Mouse (Mus musculus) spleen, adult 2 months (tissue): ENCODE results near the gene Rpusd1. TPM values are rescaled to one million over a fixed set of nuclear protein-coding genes. Genes with fewer than 3 reads are reported as not detected.

Experiments used
- DNase-seq, 2 experiments: peaks; one replicate each; pipeline versions ENCODE4 v3.0.0 to v3.0.0-alpha.2; 2012 to 2021; ENCODE audit warnings: low spot score in 2 of 2, low read depth in 1 of 2
- H3K27ac ChIP-seq: fragments of 200-500 bp; 2 replicates; pipeline ENCODE4 v1.5.1; 2012; ENCODE audit warnings: low read length, inconsistent platforms; ENCODE audit not compliant: insufficient read depth
- H3K27me3 ChIP-seq: fragments of 200-500 bp; 2 replicates; pipeline ENCODE4 v1.6.1; 2012; ENCODE audit warnings: mild to moderate bottlenecking, moderate library complexity, low read length, inconsistent platforms; ENCODE audit not compliant: control insufficient read depth, insufficient read depth
- H3K36me3 ChIP-seq: fragments of 200-500 bp; 2 replicates; pipeline ENCODE4 v1.6.1; 2012; ENCODE audit warnings: mild to moderate bottlenecking, low read length, inconsistent platforms; ENCODE audit not compliant: control insufficient read depth, insufficient read depth
- H3K4me1 ChIP-seq: fragments of 200-500 bp; 2 replicates; pipeline ENCODE4 v1.6.1; 2011; ENCODE audit warnings: inconsistent platforms; ENCODE audit not compliant: control insufficient read depth, insufficient read depth, insufficient read length
- H3K4me3 ChIP-seq: fragments of 200-500 bp; 2 replicates; pipeline ENCODE4 v1.5.1; 2011; ENCODE audit warnings: mild to moderate bottlenecking, inconsistent platforms; ENCODE audit not compliant: insufficient read depth, insufficient read length; ENCODE audit errors: extremely low read depth
- CTCF ChIP-seq: fragments of 200-500 bp; IDR thresholded peaks from 2 replicates; pipeline ENCODE4 v1.5.1; 2011; ENCODE audit warnings: mild to moderate bottlenecking, inconsistent platforms; ENCODE audit not compliant: insufficient read depth, insufficient read length, insufficient replicate concordance; ENCODE audit errors: extremely low read depth
- POLR2A ChIP-seq: fragments of 200-500 bp; IDR thresholded peaks from 2 replicates; pipeline ENCODE4 v1.6.1; 2011; ENCODE audit warnings: low read depth, low read length, inconsistent platforms
- WGBS: fragments of 180-500 bp; shearing (Covaris S2); methylation state at CpG from one replicate; pipeline ENCODE4 v1.1.7; 2018; 5-methylcytosine and 5-hydroxymethylcytosine counted together
- polyA plus RNA-seq: library from polyadenylated mRNA; depleted of rRNA; stranded (reverse); fragments of >200 nt; gene quantifications from 2 replicates; pipeline ENCODE4 v1.2.3, GENCODE M21; 2012; rRNA removed

Gene Rpusd1
- polyA plus RNA-seq, 1 experiment = 25.9 TPM

- no peak for DNase-seq
- Histone ChIP-seq H3K36me3 (no peaks in the 10 kb centered on the region), H3K27me3 (no peaks in the 10 kb centered on the region), H3K4me1 (peaks cover 2% of the 10 kb centered on the region; the same call in 1 of the 2 replicates), H3K4me3 (no peak overlapping the region), H3K27ac (peak overlapping the region; percentile 22)
- TF ChIP-seq CTCF (no peak), POLR2A (no peak)
- WGBS = 57% methylated on average over 4 of the region's 4 CpGs
Measured at GRCm38 (mm10) chr17:25761561-25761970, 34.1 kb downstream of the Rpusd1 start.

- no peak for DNase-seq
- WGBS = 52% methylated on average over 3 of the region's 3 CpGs
- TF ChIP-seq POLR2A (no peak), CTCF (no peak)
- Histone ChIP-seq H3K27me3 (no peaks in the 10 kb centered on the region), H3K27ac (no peak overlapping the region), H3K4me1 (peaks cover 2% of the 10 kb centered on the region; the same call in 1 of the 2 replicates), H3K36me3 (no peaks in the 10 kb centered on the region), H3K4me3 (no peak overlapping the region)
Measured at GRCm38 (mm10) chr17:25762591-25762990, 35.1 kb downstream of the Rpusd1 start.

DNA sequence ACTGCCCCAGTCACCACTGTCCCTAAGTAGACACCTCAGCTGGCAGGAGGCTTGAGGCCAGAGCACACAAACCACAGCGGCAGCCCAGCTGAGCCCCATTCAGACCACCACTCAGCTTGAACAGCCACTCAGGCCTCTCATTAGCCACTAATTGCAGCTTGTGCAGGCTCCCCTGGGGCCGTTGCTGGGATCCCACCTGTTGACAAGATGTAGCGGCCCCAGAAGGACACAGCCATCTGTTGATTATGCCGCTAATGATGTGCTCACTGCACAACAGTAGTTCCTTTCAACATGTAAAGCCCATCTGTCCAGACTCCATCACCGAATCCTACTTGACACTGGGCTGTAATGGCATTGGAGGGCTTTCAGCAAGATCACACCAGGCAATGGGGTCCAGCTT, 38.4 kb downstream of the Rpusd1 start:
- Histone ChIP-seq H3K27me3 (no peaks in the 10 kb centered on the region), H3K4me3 (no peak overlapping the region), H3K27ac (no peak overlapping the region), H3K36me3 (no peaks in the 10 kb centered on the region), H3K4me1 (peaks cover 2% of the 10 kb centered on the region; the same call in 1 of the 2 replicates)
- TF ChIP-seq CTCF (no peak), POLR2A (no peak)
- WGBS = 74% methylated on average over 5 of the region's 5 CpGs
- DNase-seq = no peak

DNA sequence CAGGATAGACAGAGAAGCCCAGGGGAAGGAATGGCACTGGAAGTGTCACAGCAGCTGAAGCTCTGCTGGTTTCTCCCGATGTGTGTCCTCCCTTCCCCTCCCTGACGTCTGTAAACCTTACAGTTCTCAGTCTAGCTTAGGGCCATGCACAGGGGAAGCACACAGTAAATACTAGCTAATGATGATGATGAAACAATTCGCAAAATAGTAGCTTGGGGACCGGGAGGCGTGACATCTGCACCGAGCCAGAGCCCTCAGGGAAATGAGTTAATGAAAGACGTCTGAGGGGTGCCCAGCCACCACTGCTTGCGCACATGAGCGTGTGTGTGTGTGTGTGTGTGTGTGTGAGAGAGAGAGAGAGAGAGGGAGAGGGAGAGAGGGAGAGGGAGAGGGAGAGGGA, 41.9 kb downstream of the Rpusd1 start:
- Histone ChIP-seq H3K27ac (no peak overlapping the region), H3K4me1 (peaks cover 5% of the 10 kb centered on the region; the same call in 1 of the 2 replicates), H3K36me3 (no peaks in the 10 kb centered on the region), H3K4me3 (no peak overlapping the region), H3K27me3 (no peaks in the 10 kb centered on the region)
- TF ChIP-seq CTCF (no peak), POLR2A (no peak)
- 64% methylated on average over 9 of the region's 9 CpGs for WGBS
- no peak for DNase-seq

DNA sequence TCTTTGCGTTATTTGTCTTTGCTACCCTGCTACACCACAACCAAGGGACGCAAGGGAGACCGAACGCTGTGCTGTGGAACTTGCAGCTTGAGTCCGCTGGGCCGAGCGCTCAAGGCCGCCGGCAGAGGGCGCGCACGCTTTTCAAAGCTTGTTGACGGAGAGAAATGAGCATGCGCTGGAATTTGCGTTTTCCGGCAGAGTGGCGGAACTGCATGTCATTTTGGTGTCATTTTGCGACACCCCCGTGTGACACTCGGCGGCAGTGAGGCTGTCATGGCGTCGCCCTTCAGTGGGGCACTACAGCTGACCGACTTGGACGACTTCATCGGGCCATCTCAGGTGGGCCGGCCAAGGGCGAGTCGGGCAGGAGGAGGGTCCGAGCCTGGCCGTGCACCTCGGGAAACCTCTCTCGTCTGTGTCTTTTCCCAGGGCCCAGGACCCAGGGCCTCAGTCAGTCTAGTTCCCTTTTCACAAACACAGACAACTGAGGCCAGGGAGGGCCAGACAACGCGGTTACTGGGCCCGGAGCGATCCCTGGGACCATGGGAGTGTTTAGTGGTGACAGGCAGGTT, 46.2 kb downstream of the Rpusd1 start, which contains the start of gene Narfl:
Gene Narfl (plus strand): TSS at position 228 of the 572 bp plus-strand sequence.
- TF ChIP-seq CTCF (peak; percentile 97), POLR2A (peak; percentile 66)
- under 1% methylated on average over 37 of the region's 37 CpGs for WGBS
- Histone ChIP-seq H3K36me3 (peaks cover 6% of the 10 kb centered on the region), H3K27me3 (no peaks in the 10 kb centered on the region), H3K27ac (peak within 1 kb of the TSS; percentile 18; the same call in 1 of the 2 replicates), H3K4me3 (peak within 1 kb of the TSS; percentile 83), H3K4me1 (peaks cover 5% of the 10 kb centered on the region; the same call in 1 of the 2 replicates)
- DNase-seq = peak; percentile 94 to 95

- TF ChIP-seq POLR2A (no peak), CTCF (no peak)
- Histone ChIP-seq H3K4me1 (peaks cover 5% of the 10 kb centered on the region; the same call in 1 of the 2 replicates), H3K27me3 (no peaks in the 10 kb centered on the region), H3K27ac (no peak overlapping the region), H3K4me3 (no peak overlapping the region), H3K36me3 (peaks cover 17% of the 10 kb centered on the region)
- no peak for DNase-seq
- 75% methylated on average over 10 of the region's 10 CpGs for WGBS
Measured at GRCm38 (mm10) chr17:25775318-25776062, 48.0 kb downstream of the Rpusd1 start.

- H3K36me3 ChIP-seq = peaks cover 34% of the 10 kb centered on the region
- TF ChIP-seq POLR2A (no peak), CTCF (no peak)
- 94% methylated on average over 5 of the region's 5 CpGs for WGBS
- peaks cover 5% of the 10 kb centered on the region; the same call in 1 of the 2 replicates for H3K4me1 ChIP-seq
- H3K4me3 ChIP-seq = no peak overlapping the region
- no peak overlapping the region for H3K27ac ChIP-seq
- no peaks in the 10 kb centered on the region for H3K27me3 ChIP-seq
- DNase-seq = no peak
Measured at GRCm38 (mm10) chr17:25777948-25778347, 50.5 kb downstream of the Rpusd1 start.

Other genes with a start within 250 kb of the Rpusd1 start
- not detected in 2 replicates for gene Sstr5, start 230.4 kb upstream of the Rpusd1 start, polyA plus RNA-seq
- gene Sox8, start 157.0 kb upstream of the Rpusd1 start, polyA plus RNA-seq = 0.65 and 0.83 TPM in 2 replicates
- 13.1 and 15.6 TPM in 2 replicates for gene Lmf1, start 148.6 kb upstream of the Rpusd1 start, polyA plus RNA-seq
- 0.16 TPM in 1 of 2 replicates, not detected in the other for gene Gng13, start 10.5 kb upstream of the Rpusd1 start, polyA plus RNA-seq
- 10.6 and 13.0 TPM in 2 replicates for gene Chtf18, start 251 bp upstream of the Rpusd1 start, polyA plus RNA-seq
- 0.09 and 0.13 TPM in 2 replicates for gene Mslnl, start 8.4 kb downstream of the Rpusd1 start, polyA plus RNA-seq
- gene Msln, start 26.7 kb downstream of the Rpusd1 start, polyA plus RNA-seq = 3.1 and 6.8 TPM in 2 replicates
- 18.6 and 20.7 TPM in 2 replicates for gene Narfl, start 46.1 kb downstream of the Rpusd1 start, polyA plus RNA-seq
- gene Haghl, start 58.0 kb downstream of the Rpusd1 start, polyA plus RNA-seq = 37.9 and 49.4 TPM in 2 replicates
- gene Ccdc78, start 58.9 kb downstream of the Rpusd1 start, polyA plus RNA-seq = 0.08 TPM in 1 of 2 replicates, not detected in the other
- gene Fam173a, start 65.2 kb downstream of the Rpusd1 start, polyA plus RNA-seq = 96.7 and 113 TPM in 2 replicates
- gene AC134908.4, start 68.0 kb downstream of the Rpusd1 start, polyA plus RNA-seq = 1.1 TPM in 1 of 2 replicates, not detected in the other
- 37.6 and 61.5 TPM in 2 replicates for gene Metrn, start 69.5 kb downstream of the Rpusd1 start, polyA plus RNA-seq
- gene Fbxl16, start 81.4 kb downstream of the Rpusd1 start, polyA plus RNA-seq = 1.2 and 1.4 TPM in 2 replicates
- gene Wdr24, start 96.0 kb downstream of the Rpusd1 start, polyA plus RNA-seq = 33.6 and 38.6 TPM in 2 replicates
- gene Jmjd8, start 101.2 kb downstream of the Rpusd1 start, polyA plus RNA-seq = 30.9 and 31.3 TPM in 2 replicates
- gene Stub1, start 105.7 kb downstream of the Rpusd1 start, polyA plus RNA-seq = 85.4 and 104 TPM in 2 replicates
- gene Rhbdl1, start 109.6 kb downstream of the Rpusd1 start, polyA plus RNA-seq = 5.5 and 7.3 TPM in 2 replicates
- gene Gm20683, start 114.1 kb downstream of the Rpusd1 start, polyA plus RNA-seq = 29.5 and 34.1 TPM in 2 replicates
- 62.1 and 77.0 TPM in 2 replicates for gene Rhot2, start 117.2 kb downstream of the Rpusd1 start, polyA plus RNA-seq
- 34.5 and 45.0 TPM in 2 replicates for gene Wdr90, start 133.8 kb downstream of the Rpusd1 start, polyA plus RNA-seq
- 17.3 and 21.7 TPM in 2 replicates for gene Mcrip2, start 141.1 kb downstream of the Rpusd1 start, polyA plus RNA-seq
- gene Mettl26, start 147.4 kb downstream of the Rpusd1 start, polyA plus RNA-seq = 53.6 and 81.2 TPM in 2 replicates
- gene Wfikkn1, start 153.2 kb downstream of the Rpusd1 start, polyA plus RNA-seq = 0.74 and 0.99 TPM in 2 replicates
- gene Rab40c, start 192.1 kb downstream of the Rpusd1 start, polyA plus RNA-seq = 26.8 and 31.6 TPM in 2 replicates
- 203 and 239 TPM in 2 replicates for gene Pigq, start 217.3 kb downstream of the Rpusd1 start, polyA plus RNA-seq
- gene Nhlrc4, start 217.3 kb downstream of the Rpusd1 start, polyA plus RNA-seq = 4.3 and 4.7 TPM in 2 replicates
- not detected in 2 replicates for gene A930017K11Rik, start 224.9 kb downstream of the Rpusd1 start, polyA plus RNA-seq